Mouse (Mus musculus) adrenal gland, adult 18-20 months (tissue): ENCODE data around the gene A930009A15Rik. TPM values are rescaled to one million over a fixed set of nuclear protein-coding genes. Genes with fewer than 3 reads are reported as not detected.

Source experiments
- total RNA-seq, 2 experiments: library from RNA; stranded (reverse); gene quantifications; 1 replicate in 1 of 2; 2 replicates in 1 of 2; pipeline ENCODE4 v1.2.3; 2021

Gene A930009A15Rik
- total RNA-seq, 2 experiments from 2014 or later, result not detected

Other genes with a start within 250 kb of the A930009A15Rik start
- gene Tmem19, start 207.5 kb upstream of the A930009A15Rik start, total RNA-seq, result 10 to 100 TPM; 27.2 to 37.8 TPM
- gene Thap2, start 185.5 kb upstream of the A930009A15Rik start, total RNA-seq, result 10 to 100 TPM; 10.6 to 14.4 TPM
- gene Zfc3h1, start 185.0 kb upstream of the A930009A15Rik start, total RNA-seq, result 10 to 100 TPM; 34.8 to 41.7 TPM
- 10 to 100 TPM; 18.5 to 29.2 TPM for gene Lgr5, start 17.8 kb downstream of the A930009A15Rik start, total RNA-seq
- 1 to 10 TPM in 1 of 2 experiments, under 1 TPM in 1; 0.96 to 1.5 TPM for gene Tspan8, start 246.8 kb downstream of the A930009A15Rik start, total RNA-seq